Mouse (Mus musculus) adrenal gland, postnatal 14 days (tissue): ENCODE data around the gene Mrpl4. TPM values are rescaled to one million over a fixed set of nuclear protein-coding genes. Genes with fewer than 3 reads are reported as not detected.
A peak's percentile ranks its signal among the peaks of the same experiment; 100 is the strongest.

Source experiments
- DNase-seq: peaks from one replicate; pipeline ENCODE4 v3.0.0; 2021; ENCODE audit warnings: mixed read lengths
- total RNA-seq: library from RNA; stranded (reverse); gene quantifications from 2 replicates; pipeline ENCODE4 v1.2.3, GENCODE M21; 2021

Gene Mrpl4
- total RNA-seq, 1 experiment from 2014 or later, result 135 TPM

- DNase-seq, result no peak
These were observed 14.6 kb downstream of the Mrpl4 start for GRCm38 (mm10) chr9:21017177-21017575.

GRCm38 (mm10) chr9:21018600-21018999 lies 16.1 kb downstream of the Mrpl4 start:
- no peak for DNase-seq

- no peak for DNase-seq
These were observed 18.8 kb downstream of the Mrpl4 start for GRCm38 (mm10) chr9:21021363-21021762.

GRCm38 (mm10) chr9:21022288-21022687 lies 19.8 kb downstream of the Mrpl4 start:
- DNase-seq, result no peak

GRCm38 (mm10) chr9:21022726-21023125 lies 20.2 kb downstream of the Mrpl4 start:
- DNase-seq, result no peak

GRCm38 (mm10) chr9:21025258-21025810 lies 22.8 kb downstream of the Mrpl4 start:
- DNase-seq, result no peak

- no peak for DNase-seq
These were observed 24.3 kb downstream of the Mrpl4 start for GRCm38 (mm10) chr9:21026849-21027248.

- no peak for DNase-seq
These were observed 25.3 kb downstream of the Mrpl4 start for GRCm38 (mm10) chr9:21027774-21028290.

GRCm38 (mm10) chr9:21028560-21029110 lies 26.1 kb downstream of the Mrpl4 start:
- no peak for DNase-seq

- DNase-seq, result peak; percentile 91
These were observed 26.9 kb downstream of the Mrpl4 start, which contains the start of gene Icam4 for GRCm38 (mm10) chr9:21029291-21030054. Icam4 (plus strand) TSS chr9:21029373.

- no peak for DNase-seq
These were observed 27.6 kb downstream of the Mrpl4 start for GRCm38 (mm10) chr9:21030055-21030600.

GRCm38 (mm10) chr9:21030781-21031250 lies 28.3 kb downstream of the Mrpl4 start:
- peak; percentile 91 for DNase-seq

- DNase-seq, result peak; percentile 78
These were observed 28.8 kb downstream of the Mrpl4 start for GRCm38 (mm10) chr9:21031251-21031895.

- DNase-seq, result peak; percentile 47
These were observed 29.4 kb downstream of the Mrpl4 start, which contains the start of gene Icam5 for GRCm38 (mm10) chr9:21031896-21032351. Icam5 (plus strand) TSS chr9:21032073.

GRCm38 (mm10) chr9:21032491-21032890 lies 30.0 kb downstream of the Mrpl4 start:
- no peak for DNase-seq

- peak; percentile 94 for DNase-seq
These were observed 30.6 kb downstream of the Mrpl4 start for GRCm38 (mm10) chr9:21033136-21033535.

GRCm38 (mm10) chr9:21034481-21035085 lies 32.0 kb downstream of the Mrpl4 start:
- DNase-seq, result no peak

GRCm38 (mm10) chr9:21035586-21035985 lies 33.0 kb downstream of the Mrpl4 start:
- DNase-seq, result no peak

- DNase-seq, result no peak
These were observed 33.6 kb downstream of the Mrpl4 start for GRCm38 (mm10) chr9:21036161-21036560.

- no peak for DNase-seq
These were observed 34.1 kb downstream of the Mrpl4 start for GRCm38 (mm10) chr9:21036666-21037065.

- DNase-seq, result peak; percentile 59
These were observed 34.9 kb downstream of the Mrpl4 start for GRCm38 (mm10) chr9:21037481-21037891.

GRCm38 (mm10) chr9:21039779-21040178 lies 37.2 kb downstream of the Mrpl4 start:
- DNase-seq, result no peak
